Mouse (Mus musculus) hindbrain, postnatal 0 days (tissue): ENCODE data around the gene Rarres2. TPM values are rescaled to one million over a fixed set of nuclear protein-coding genes. Genes with fewer than 3 reads are reported as not detected.
A peak's percentile ranks its signal among the peaks of the same experiment; 100 is the strongest.

Source experiments
- ATAC-seq: fragments of 200-750 bp; cut with Nextera tagmentation; 2 replicates; pipeline ENCODE4 v1.8.0; 2017; ENCODE audit warnings: mild to moderate bottlenecking, moderate TSS enrichment, moderate library complexity
- DNase-seq: peaks from one replicate; pipeline ENCODE4 v3.0.0-alpha.2; 2015; ENCODE audit warnings: low spot score
- H3K27ac ChIP-seq: fragments of 300-500 bp; sonication (generic); 2 replicates; pipeline ENCODE4 v1.5.1; 2014; ENCODE audit warnings: mild to moderate bottlenecking
- H3K27me3 ChIP-seq: fragments of 300-500 bp; sonication (generic); 2 replicates; pipeline ENCODE4 v1.6.1; 2014; ENCODE audit warnings: low read length, mixed read lengths; ENCODE audit not compliant: insufficient read depth
- H3K36me3 ChIP-seq: fragments of 300-500 bp; sonication (generic); 2 replicates; pipeline ENCODE4 v1.6.1; 2014; ENCODE audit warnings: low read length, mixed read lengths; ENCODE audit not compliant: insufficient read depth
- H3K4me1 ChIP-seq: fragments of 300-500 bp; sonication (generic); 2 replicates; pipeline ENCODE4 v1.6.1; 2014; ENCODE audit warnings: antibody characterized with exemption, low read length, mixed read lengths; ENCODE audit not compliant: insufficient read depth
- H3K4me2 ChIP-seq: fragments of 300-500 bp; sonication (generic); 2 replicates; pipeline ENCODE4 v1.6.1; 2014; ENCODE audit warnings: low read depth, mild to moderate bottlenecking, low read length, moderate library complexity, mixed read lengths
- H3K4me3 ChIP-seq: fragments of 300-500 bp; sonication (generic); 2 replicates; pipeline ENCODE4 v1.5.1; 2014; ENCODE audit warnings: low read length
- H3K9ac ChIP-seq: fragments of 300-500 bp; sonication (generic); replicated peaks from 2 replicates; pipeline ENCODE4 v1.6.1; 2014; ENCODE audit warnings: mild to moderate bottlenecking, low read length, moderate library complexity, mixed read lengths
- H3K9me3 ChIP-seq: fragments of 300-500 bp; sonication (generic); 2 replicates; pipeline ENCODE4 v1.6.1; 2016; ENCODE audit warnings: low read length, mixed read lengths
- CTCF ChIP-seq: IDR thresholded peaks from 2 replicates; pipeline ENCODE4 v1.5.1; 2016; ENCODE audit warnings: antibody characterized with exemption, control low read depth, low read depth
- WGBS: fragments of 180-500 bp; shearing (Covaris S2); extraction: QIAGEN DNeasy Blood & Tissue Kit; methylation state at CpG from one replicate; pipeline ENCODE4 v1.1.7; 2014; 5-methylcytosine and 5-hydroxymethylcytosine counted together
- polyA plus RNA-seq: library from polyadenylated mRNA; unstranded; fragments of >200 nt; fragmentation: Nextera tagmentation; extraction: Ambion mirVana; gene quantifications from 2 replicates; pipeline ENCODE4 v1.2.1, GENCODE M21; 2015
- total RNA-seq: library from RNA; depleted of rRNA; stranded (reverse); fragments of >200 nt; gene quantifications from 2 replicates; pipeline ENCODE4 v1.2.3, GENCODE M21; 2014; rRNA removed

Rarres2 gene
- total RNA-seq (2.7 and 4.3 TPM in 2 replicates), polyA plus RNA-seq (10.0 and 10.4 TPM in 2 replicates)

DNA sequence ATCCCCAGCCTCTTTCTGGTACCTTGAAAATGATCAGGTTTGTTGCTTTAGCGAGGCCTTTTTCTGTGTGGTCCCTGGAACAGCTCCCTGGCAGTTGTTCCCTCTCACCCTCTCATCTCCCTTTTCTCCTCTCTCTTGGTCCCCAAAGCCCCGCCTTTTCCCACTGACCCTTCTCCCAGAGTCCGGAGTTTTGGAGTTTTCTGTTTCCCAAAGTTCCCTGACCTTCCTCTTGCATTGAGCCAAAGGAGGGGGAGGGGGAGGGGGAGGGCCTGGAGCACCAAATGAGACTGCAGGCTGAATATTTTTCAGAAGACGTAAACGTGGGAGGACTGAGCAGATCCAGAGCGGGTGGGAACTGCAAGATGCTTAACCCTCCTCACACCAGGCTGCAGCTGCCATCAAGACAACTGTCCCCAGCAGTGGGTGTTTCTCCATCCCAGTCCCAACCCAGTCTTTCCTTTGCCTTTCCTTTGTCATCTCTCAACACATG, at the start of gene Rarres2:
TSS of gene Rarres2 (minus strand) at position 218 of the 490 bp plus-strand sequence.
- Histone ChIP-seq H3K36me3 (no peaks in the 10 kb centered on the region), H3K4me3 (no peak within 1 kb of the TSS), H3K27ac (no peak within 1 kb of the TSS; the same call in 1 of the 2 replicates), H3K9me3 (no peaks in the 10 kb centered on the region), H3K4me1 (no peaks in the 10 kb centered on the region; the same call in 1 of the 2 replicates), H3K9ac (no peak within 1 kb of the TSS), H3K27me3 (no peaks in the 10 kb centered on the region), H3K4me2 (no peak within 1 kb of the TSS)
- ATAC-seq (no peak), DNase-seq (no peak)
- TF ChIP-seq CTCF, result no peak
- 29% methylated on average over 6 of the region's 6 CpGs for WGBS

DNA sequence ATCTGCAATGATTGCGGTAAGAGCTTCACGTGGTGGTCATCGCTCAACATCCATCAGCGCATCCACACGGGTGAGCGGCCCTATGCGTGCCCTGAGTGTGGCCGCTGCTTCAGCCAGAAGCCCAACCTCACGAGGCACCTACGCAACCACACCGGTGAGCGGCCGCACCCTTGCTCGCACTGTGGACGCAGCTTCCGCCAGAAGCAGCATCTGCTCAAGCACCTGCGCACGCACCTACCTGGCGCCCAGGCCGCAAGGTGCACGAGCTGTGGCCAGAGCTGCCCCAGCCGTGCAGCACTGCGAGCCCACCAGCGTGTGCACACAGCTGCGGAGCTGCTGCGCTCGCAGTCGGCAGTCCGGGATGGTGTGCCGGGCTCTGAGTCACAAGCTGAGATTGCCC, 47.4 kb upstream of the Rarres2 start:
- 96% methylated on average over 30 of the region's 30 CpGs for WGBS
- no peak overlapping the region for H3K9ac ChIP-seq
- H3K27me3 ChIP-seq, result no peaks in the 10 kb centered on the region
- no peak overlapping the region for H3K4me2 ChIP-seq
- H3K36me3 ChIP-seq, result peaks cover 21% of the 10 kb centered on the region
- no peaks in the 10 kb centered on the region for H3K4me1 ChIP-seq
- no peaks in the 10 kb centered on the region for H3K9me3 ChIP-seq
- H3K4me3 ChIP-seq, result no peak overlapping the region
- DNase-seq (no peak), ATAC-seq (no peak)
- TF ChIP-seq CTCF, result no peak
- H3K27ac ChIP-seq, result no peak overlapping the region

DNA sequence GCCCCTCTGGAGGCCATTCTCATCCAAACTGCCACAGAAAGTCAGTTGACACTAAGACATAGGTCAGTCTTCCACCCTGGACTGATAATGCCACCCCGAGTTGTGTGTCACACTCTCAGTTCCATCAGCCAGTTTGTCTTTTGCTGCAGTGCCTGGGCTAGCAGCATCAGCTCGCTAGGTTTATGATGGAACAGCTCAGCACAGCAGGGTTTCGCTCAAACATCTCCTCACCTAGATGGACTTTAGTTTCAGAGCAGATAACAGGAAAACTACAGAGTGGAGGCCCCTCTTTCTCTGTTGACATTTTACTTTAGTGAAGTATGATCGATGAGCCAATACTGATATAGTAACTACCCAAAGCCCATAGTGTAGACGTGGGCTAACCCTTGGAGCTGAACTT, 42.2 kb upstream of the Rarres2 start:
- no peaks in the 10 kb centered on the region for H3K4me1 ChIP-seq
- H3K4me3 ChIP-seq, result no peak overlapping the region
- H3K9me3 ChIP-seq, result no peaks in the 10 kb centered on the region
- H3K27me3 ChIP-seq, result no peaks in the 10 kb centered on the region
- H3K36me3 ChIP-seq, result peaks cover 17% of the 10 kb centered on the region
- H3K9ac ChIP-seq, result no peak overlapping the region
- no peak overlapping the region for H3K27ac ChIP-seq
- no peak for TF ChIP-seq CTCF
- WGBS, result 95% methylated on average over 5 of the region's 5 CpGs
- ATAC-seq (no peak), DNase-seq (no peak)
- H3K4me2 ChIP-seq, result no peak overlapping the region

DNA sequence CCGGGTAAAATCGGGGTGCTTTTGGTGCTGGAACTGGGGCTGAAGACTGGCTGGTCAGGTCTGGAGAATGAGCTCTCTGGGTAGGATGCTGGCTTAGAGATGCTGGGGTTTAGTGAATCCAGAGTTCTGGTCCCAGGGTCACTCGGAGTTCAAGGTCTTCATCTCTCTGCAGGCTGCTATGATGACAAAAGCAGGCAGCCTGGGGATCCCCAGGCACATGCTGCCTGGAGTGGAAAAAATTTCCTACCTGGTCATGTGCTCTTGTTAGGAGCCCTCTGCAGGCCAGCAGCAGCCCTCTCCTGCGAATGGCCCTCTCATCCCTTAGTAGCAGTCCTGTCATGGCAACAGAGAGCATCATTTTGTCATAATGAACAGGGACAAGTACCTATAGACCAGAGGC, 40.9 kb upstream of the Rarres2 start:
- Histone ChIP-seq H3K4me1 (no peaks in the 10 kb centered on the region), H3K36me3 (peaks cover 8% of the 10 kb centered on the region; the same call in 1 of the 2 replicates), H3K4me3 (no peak overlapping the region), H3K27ac (no peak overlapping the region), H3K4me2 (no peak overlapping the region), H3K9ac (no peak overlapping the region), H3K27me3 (no peaks in the 10 kb centered on the region), H3K9me3 (no peaks in the 10 kb centered on the region)
- no peak for ATAC-seq
- DNase-seq, result no peak
- WGBS, result 88% methylated on average over 4 of the region's 4 CpGs
- no peak for TF ChIP-seq CTCF

DNA sequence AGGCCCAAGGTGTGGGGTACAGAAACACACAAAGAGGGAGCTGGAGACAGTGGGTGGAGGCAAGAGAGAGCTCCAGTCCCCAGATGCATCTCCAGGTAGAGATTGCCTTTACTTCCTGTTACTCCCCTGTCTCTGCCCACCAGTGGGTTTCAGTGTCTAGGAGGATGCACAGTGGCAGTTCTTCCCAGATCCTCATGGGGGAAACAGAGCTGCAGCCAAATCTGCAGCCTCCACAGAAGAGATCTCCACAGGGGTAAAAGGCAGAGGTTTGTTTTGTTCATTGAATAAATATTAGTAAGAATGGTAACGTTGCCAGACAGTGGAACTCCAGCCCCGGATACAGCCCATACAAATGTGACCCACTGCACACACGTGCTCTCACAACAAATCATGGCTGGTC, 38.1 kb upstream of the Rarres2 start:
- Histone ChIP-seq H3K4me2 (no peak overlapping the region), H3K27me3 (no peaks in the 10 kb centered on the region), H3K27ac (no peak overlapping the region), H3K9ac (no peak overlapping the region), H3K4me1 (no peaks in the 10 kb centered on the region), H3K36me3 (peaks cover 8% of the 10 kb centered on the region; the same call in 1 of the 2 replicates), H3K9me3 (no peaks in the 10 kb centered on the region), H3K4me3 (no peak overlapping the region)
- no peak for DNase-seq
- 62% methylated on average over 3 of the region's 3 CpGs for WGBS
- peak; percentile 35 for TF ChIP-seq CTCF
- no peak for ATAC-seq

DNA sequence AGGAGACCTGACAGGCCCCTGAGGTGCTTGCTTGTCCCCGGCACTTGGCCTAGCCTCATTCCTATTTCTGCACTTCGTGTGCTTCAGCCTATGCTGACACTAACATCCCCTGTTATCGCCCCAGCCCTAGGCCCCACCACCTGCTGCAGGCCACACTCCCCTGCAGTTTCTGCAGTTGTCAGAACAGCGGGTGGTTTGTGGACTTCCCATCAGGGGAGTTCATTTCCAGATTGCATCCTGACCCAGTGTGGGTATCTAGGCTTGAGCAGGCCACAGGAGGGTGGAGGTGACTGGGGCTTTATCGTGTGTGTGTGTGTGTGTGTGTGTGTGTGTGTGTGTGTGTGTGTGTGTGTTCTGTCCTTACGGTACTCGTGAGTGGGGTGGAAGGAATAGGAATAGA, 36.9 kb upstream of the Rarres2 start:
- Histone ChIP-seq H3K4me3 (no peak overlapping the region), H3K27ac (no peak overlapping the region), H3K36me3 (peaks cover 8% of the 10 kb centered on the region; the same call in 1 of the 2 replicates), H3K9ac (no peak overlapping the region), H3K27me3 (no peaks in the 10 kb centered on the region), H3K9me3 (no peaks in the 10 kb centered on the region), H3K4me2 (no peak overlapping the region), H3K4me1 (no peaks in the 10 kb centered on the region)
- ATAC-seq, result no peak
- 46% methylated on average over 7 of the region's 7 CpGs for WGBS
- TF ChIP-seq CTCF, result no peak
- no peak for DNase-seq

DNA sequence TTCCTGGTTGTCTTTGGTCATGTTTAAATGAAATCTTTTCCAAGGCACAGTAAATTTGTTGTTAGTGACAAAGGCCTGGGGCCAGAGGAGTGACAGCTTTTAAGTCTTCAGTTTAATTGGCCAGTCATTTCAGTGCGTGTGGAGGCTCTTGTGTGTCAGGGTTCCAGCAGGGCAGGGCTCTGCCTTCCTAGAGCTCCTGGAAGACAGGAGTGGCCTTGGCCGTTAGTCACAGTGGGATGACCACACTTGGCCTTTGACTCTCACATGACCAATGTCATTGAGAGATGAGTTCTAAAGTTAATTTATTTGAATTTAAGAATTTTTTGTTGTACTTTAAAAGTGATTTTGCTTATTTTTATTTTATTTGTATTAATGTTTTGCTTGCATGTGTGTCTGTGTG, 35.5 kb upstream of the Rarres2 start:
- no peak overlapping the region for H3K4me3 ChIP-seq
- no peaks in the 10 kb centered on the region for H3K36me3 ChIP-seq
- no peak overlapping the region for H3K9ac ChIP-seq
- no peak for TF ChIP-seq CTCF
- H3K4me1 ChIP-seq, result no peaks in the 10 kb centered on the region
- 52% methylated on average over 2 of the region's 2 CpGs for WGBS
- no peaks in the 10 kb centered on the region for H3K9me3 ChIP-seq
- no peak overlapping the region for H3K4me2 ChIP-seq
- DNase-seq (no peak), ATAC-seq (no peak)
- no peak overlapping the region for H3K27ac ChIP-seq
- H3K27me3 ChIP-seq, result no peaks in the 10 kb centered on the region
